Mouse (Mus musculus): ENCODE data around the gene Sh3pxd2a. TPM values are rescaled to one million over a fixed set of nuclear protein-coding genes. Genes with fewer than 3 reads are reported as not detected.

Sh3pxd2a gene
- polyA plus RNA-seq, 1 experiment from 2014 or later: 2.7 TPM

Other genes with a start within 250 kb of the Sh3pxd2a start
- gene Stn1, start 73.1 kb upstream of the Sh3pxd2a start, polyA plus RNA-seq (2016; fragmentation: Nextera tagmentation; extraction: Ambion mirVana): 60.9 and 63.5 TPM in 2 replicates
- gene Slk, start 115.3 kb upstream of the Sh3pxd2a start, polyA plus RNA-seq (2016; fragmentation: Nextera tagmentation; extraction: Ambion mirVana): 5.1 and 7.8 TPM in 2 replicates
- gene Col17a1, start 227.7 kb upstream of the Sh3pxd2a start, polyA plus RNA-seq (2016; fragmentation: Nextera tagmentation; extraction: Ambion mirVana): 0.19 and 0.30 TPM in 2 replicates